Mouse (Mus musculus) erythroblast, embryonic 14.5 days (primary cell): ENCODE measurements at regions not wholly inside any gene's neighbourhood (a gene's known extent, or its start where the extent isn't known, plus 50 kb on each side); places are given as distances from the start of the nearest gene placed in this dataset.

Experiments
- GATA1 ChIP-seq: IDR thresholded peaks from 2 replicates; pipeline ENCODE4 v1.6.1; 2012; ENCODE audit warnings: low read length, inconsistent platforms, mixed read lengths
- TAL1 ChIP-seq: IDR thresholded peaks from 3 replicates; pipeline ENCODE4 v1.6.1; 2012; ENCODE audit warnings: low read length, inconsistent platforms, mixed read lengths

- TF ChIP-seq GATA1 (no peak), TAL1 (no peak)
Observed at GRCm38 (mm10) chr16:29945891-29946598, 118.1 kb upstream of the Hes1 start.
